Mouse (Mus musculus) stomach, postnatal 0 days (tissue): ENCODE measurements around the gene Gnb1.

Experiments used
- CTCF ChIP-seq: IDR thresholded peaks from 2 replicates; pipeline ENCODE4 v1.5.1; 2016; ENCODE audit warnings: antibody characterized with exemption, low read depth, mild to moderate bottlenecking, moderate library complexity
- EP300 ChIP-seq: optimal IDR thresholded peaks from 2 replicates; pipeline ENCODE3; 2016; ENCODE audit warnings: antibody characterized with exemption

GRCm38 (mm10) chr4:155573876-155574275, 82.7 kb downstream of the Gnb1 start:
- TF ChIP-seq CTCF, result no peak
- no peak for TF ChIP-seq EP300
